8 mouse cellular contexts compared by ENCODE assay signal in genomic region chr15:83447791-83448544, GRCm38 (mm10). TPM values are rescaled to one million over a fixed set of nuclear protein-coding genes. Genes with fewer than 3 reads are reported as not detected.
DNase-seq lines count a peak whose midpoint lies in the region; ATAC-seq lines count a peak whose summit lies in the region.

No protein-coding gene starts in this region.

- no peak overlapping the region for H3K9ac ChIP-seq in hindbrain, embryonic 12.5 days
- no peak overlapping the region for H3K9ac ChIP-seq in hindbrain, embryonic 14.5 days
- no peak overlapping the region for H3K9ac ChIP-seq in midbrain, embryonic 15.5 days

- H3K36me3 ChIP-seq in hindbrain, embryonic 12.5 days, result no peaks in the 10 kb centered on the region
- no peaks in the 10 kb centered on the region for H3K36me3 ChIP-seq in hindbrain, embryonic 14.5 days (replicated peaks; ENCODE audit: control insufficient read depth, insufficient read depth)
- no peaks in the 10 kb centered on the region for H3K36me3 ChIP-seq in midbrain, embryonic 15.5 days (replicated peaks)

- H3K4me1 ChIP-seq in hindbrain, embryonic 12.5 days, result peaks cover 13% of the 10 kb centered on the region
- H3K4me1 ChIP-seq in hindbrain, embryonic 14.5 days (replicated peaks; ENCODE audit: control insufficient read depth, insufficient read depth, low read length), result peaks cover 5% of the 10 kb centered on the region; the same call in 1 of the 2 replicates
- H3K4me1 ChIP-seq in midbrain, embryonic 15.5 days, result 0 out of 2 replicates have a peak, but pooled peaks cover 8% of the 10 kb centered on the region

- no peak overlapping the region for H3K4me2 ChIP-seq in hindbrain, embryonic 12.5 days (replicated peaks)
- H3K4me2 ChIP-seq in hindbrain, embryonic 14.5 days (replicated peaks), result no peak overlapping the region
- H3K4me2 ChIP-seq in midbrain, embryonic 15.5 days, result no peak overlapping the region

- H3K27ac ChIP-seq in hindbrain, embryonic 12.5 days, result peak overlapping the region; percentile 57; the same call in 1 of the 2 replicates
- H3K27ac ChIP-seq in hindbrain, embryonic 14.5 days, result no peak overlapping the region
- no peak overlapping the region for H3K27ac ChIP-seq in midbrain, embryonic 15.5 days

- ATAC-seq in hindbrain, embryonic 12.5 days (ENCODE audit: low FRiP score), result no peak
- no peak for ATAC-seq in hindbrain, embryonic 14.5 days (ENCODE audit: low FRiP score)
- no peak for ATAC-seq in midbrain, embryonic 15.5 days (replicated peaks)

- intact Hi-C loops in gastrocnemius, postnatal 36 days (cut with DNase I), result no loop called here

- no peak for DNase-seq in hindbrain, embryonic 14.5 days (ENCODE audit: low spot score)
- peak; percentile 90 for DNase-seq in brain, adult 2 months (ENCODE audit: low read depth, low spot score)
- peak; percentile 48 to 55 for DNase-seq in layer of hippocampus, postnatal 25 days (ENCODE audit: extremely low spot score in 1 of 2, low spot score in 1 of 2)
- peak; percentile 75 to 79 for DNase-seq in right cerebral cortex, adult 2 months (ENCODE audit: low spot score in 2 of 2)
- DNase-seq in gastrocnemius, postnatal 36 days, result no peak
- no peak for DNase-seq in urinary bladder, adult 2 months (ENCODE audit: low spot score)

- no peaks in the 10 kb centered on the region for H3K9me3 ChIP-seq in hindbrain, embryonic 12.5 days (replicated peaks)
- H3K9me3 ChIP-seq in hindbrain, embryonic 14.5 days (ENCODE audit: control insufficient read depth, low read length), result no peaks in the 10 kb centered on the region
- no peaks in the 10 kb centered on the region for H3K9me3 ChIP-seq in midbrain, embryonic 15.5 days

- WGBS in hindbrain, embryonic 12.5 days, result 66% methylated on average over 10 of the region's 10 CpGs
- 54% methylated on average over 10 of the region's 10 CpGs for WGBS in hindbrain, embryonic 14.5 days
- 57% methylated on average over 10 of the region's 10 CpGs for WGBS in midbrain, embryonic 15.5 days

- no peaks in the 10 kb centered on the region for H3K27me3 ChIP-seq in hindbrain, embryonic 12.5 days
- H3K27me3 ChIP-seq in hindbrain, embryonic 14.5 days (ENCODE audit: control insufficient read depth, insufficient read depth, low read length), result no peaks in the 10 kb centered on the region
- H3K27me3 ChIP-seq in midbrain, embryonic 15.5 days (replicated peaks), result no peaks in the 10 kb centered on the region

- H3K4me3 ChIP-seq in hindbrain, embryonic 12.5 days, result no peak overlapping the region
- H3K4me3 ChIP-seq in hindbrain, embryonic 14.5 days (replicated peaks; ENCODE audit: low read length), result no peak overlapping the region
- H3K4me3 ChIP-seq in midbrain, embryonic 15.5 days, result no peak overlapping the region

RNA-seq across cellular contexts. Expression of gene Pacsin2, which starts 16.4 kb away (rescaled TPM):
- polyA plus RNA-seq in hindbrain, embryonic 12.5 days (2016; fragmentation: Nextera tagmentation; extraction: Ambion mirVana), result 46.9 and 47.7 TPM in 2 replicates
- polyA plus RNA-seq in hindbrain, embryonic 14.5 days (2014; fragmentation: Nextera tagmentation; extraction: Ambion mirVana), result 20.5 and 21.5 TPM in 2 replicates
- 10 to 100 TPM; 69.7 to 75.6 TPM for total RNA-seq in layer of hippocampus, postnatal 25 days (2021)
- polyA plus RNA-seq in midbrain, embryonic 15.5 days (2015; fragmentation: Nextera tagmentation; extraction: Ambion mirVana), result 24.8 and 25.5 TPM in 2 replicates
- total RNA-seq in gastrocnemius, postnatal 36 days (2021), result 10 to 100 TPM; 41.4 to 50.5 TPM
- polyA plus RNA-seq in urinary bladder, adult 2 months (2012; rRNA removed), result 71.5 and 88.1 TPM in 2 replicates

Comparison
In these comparisons a context has a peak if more than half of its experiments do, and no peak if none do; other contexts are left out.
1. DNase-seq: peak in brain, adult 2 months (single experiment), layer of hippocampus, postnatal 25 days (2 of 2) and right cerebral cortex, adult 2 months (2 of 2); none in hindbrain, embryonic 14.5 days (single experiment), gastrocnemius, postnatal 36 days (0 of 2) and urinary bladder, adult 2 months (single experiment).